Mouse (Mus musculus): ENCODE data around the gene Lcn2.

GRCm38 (mm10) chr2:32437612-32438166 is 49.6 kb upstream of the Lcn2 start:
- TF ChIP-seq CTCF (IDR thresholded peaks at IDR 0.05; ENCODE audit: borderline replicate concordance, insufficient read depth, low read depth, low read length) = no peak
- no peak for TF ChIP-seq POLR2A (IDR thresholded peaks at IDR 0.05; ENCODE audit: borderline replicate concordance, insufficient read depth, low read length)

Data from cerebellum, adult 2 months (tissue).